Mouse (Mus musculus) T-cell, adult 66 days (primary cell): ENCODE data around the gene Gm6588. TPM values are rescaled to one million over a fixed set of nuclear protein-coding genes. Genes with fewer than 3 reads are reported as not detected.

ENCODE experiments used
- total RNA-seq, 2 experiments: library from RNA; stranded (reverse); gene quantifications; 3 replicates in 1 of 2; 4 replicates in 1 of 2; pipeline ENCODE4 v1.2.4; 2023

Gene Gm6588
- total RNA-seq, result not detected

GRCm38 (mm10) chr5:112448747-112449440 lies at the start of gene Gm6588:
Gene Gm6588 (plus strand): TSS chr5:112449426.

Other genes with a start within 250 kb of the Gm6588 start
- not detected for gene Cryba4, start 196.9 kb upstream of the Gm6588 start, total RNA-seq
- not detected for gene Crybb1, start 193.6 kb upstream of the Gm6588 start, total RNA-seq
- gene Tpst2, start 172.7 kb upstream of the Gm6588 start, total RNA-seq, result 100 to 1,000 TPM; 131 to 156 TPM
- gene Tfip11, start 123.1 kb upstream of the Gm6588 start, total RNA-seq, result 10 to 100 TPM; 69.4 to 89.8 TPM
- 10 to 100 TPM; 31.1 to 40.3 TPM for gene Srrd, start 106.4 kb upstream of the Gm6588 start, total RNA-seq
- 10 to 100 TPM; 19.2 to 22.2 TPM for gene Hps4, start 106.3 kb upstream of the Gm6588 start, total RNA-seq
- gene Gm6583, start 93.4 kb upstream of the Gm6588 start, total RNA-seq, result not detected
- gene Asphd2, start 54.6 kb upstream of the Gm6588 start, total RNA-seq, result not detected
- gene Sez6l, start 127.8 kb downstream of the Gm6588 start, total RNA-seq, result not detected